Mouse (Mus musculus) heart, postnatal 0 days (tissue): ENCODE results near the gene Sele.

ENCODE experiments used
- CTCF ChIP-seq: IDR thresholded peaks from 2 replicates; pipeline ENCODE4 v1.5.1; 2016; ENCODE audit warnings: antibody characterized with exemption, control low read depth, low read depth
- EP300 ChIP-seq: IDR thresholded peaks from 2 replicates; pipeline ENCODE4 v1.6.1; 2016; ENCODE audit warnings: antibody characterized with exemption, low read depth

DNA sequence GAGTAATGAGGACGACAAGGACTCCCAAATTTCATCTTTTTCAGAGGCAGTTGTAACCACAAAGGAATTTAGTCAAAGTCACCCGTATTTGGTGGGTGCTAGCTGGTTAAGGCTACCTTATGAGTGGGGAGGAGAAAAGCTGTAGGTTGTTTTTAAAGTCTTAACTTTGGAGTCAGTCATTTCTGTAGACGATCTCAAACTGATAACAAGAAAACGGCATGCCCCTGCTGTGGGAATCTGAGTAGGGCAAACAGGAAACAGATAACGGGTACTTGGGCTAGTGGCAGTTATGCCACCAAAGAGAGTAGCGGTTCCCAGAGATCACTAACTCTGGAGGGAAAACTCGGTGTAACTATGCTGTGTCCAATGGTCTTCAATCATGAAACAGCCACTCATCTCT is 25.8 kb downstream of the Sele start:
- TF ChIP-seq EP300 (no peak), CTCF (no peak)
